Mouse (Mus musculus) T-cell, adult 2 months (primary cell): ENCODE data around the gene Atf7ip.
A peak's percentile ranks its signal among the peaks of the same experiment; 100 is the strongest.

Source experiments
- DNase-seq: peaks from one replicate; pipeline ENCODE4 v3.0.0; 2022; ENCODE audit warnings: low spot score

Atf7ip gene

GRCm38 (mm10) chr6:136553767-136554569, 48.0 kb downstream of the Atf7ip start:
- DNase-seq, result peak; percentile 78

DNA sequence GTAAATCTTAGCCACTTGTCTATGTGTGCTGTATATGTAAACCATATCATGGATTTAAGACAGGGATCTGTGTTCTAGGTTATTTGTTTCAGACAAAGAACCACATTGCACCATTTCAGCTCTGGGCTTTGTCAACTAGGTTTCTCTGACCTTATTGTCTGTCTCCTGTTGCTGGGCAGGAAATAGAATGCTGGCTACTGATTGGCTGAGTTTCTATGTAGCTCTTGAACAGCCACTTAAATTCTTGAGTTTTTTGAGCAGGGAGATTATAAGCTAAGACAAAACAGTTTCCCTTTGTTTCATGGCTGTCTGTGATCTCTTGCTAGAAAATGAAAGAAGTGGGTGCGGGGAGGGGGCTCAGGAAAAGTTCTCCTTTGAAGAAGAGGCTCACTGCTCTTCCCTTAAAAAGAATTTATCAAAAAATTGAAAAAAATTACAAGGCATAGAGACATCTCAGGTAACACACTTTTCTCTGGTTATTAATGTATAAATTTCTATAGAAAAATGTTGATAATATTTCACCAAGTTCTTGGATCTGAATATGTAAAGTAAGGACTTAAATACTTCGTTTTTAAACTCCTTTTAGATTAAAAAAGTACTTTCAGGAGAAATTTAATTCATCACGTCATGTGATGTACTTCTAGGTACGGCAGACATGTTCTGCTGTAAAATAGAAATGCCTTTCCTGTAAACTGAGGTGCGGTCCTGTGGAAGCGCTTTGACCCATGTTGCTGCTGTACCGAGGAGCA, 49.0 kb downstream of the Atf7ip start:
- peak; percentile 80 for DNase-seq

GRCm38 (mm10) chr6:136555523-136555915, 49.6 kb downstream of the Atf7ip start:
- peak; percentile 74 for DNase-seq

- no peak for DNase-seq
Measured at GRCm38 (mm10) chr6:136558288-136559005, 52.5 kb downstream of the Atf7ip start.

DNA sequence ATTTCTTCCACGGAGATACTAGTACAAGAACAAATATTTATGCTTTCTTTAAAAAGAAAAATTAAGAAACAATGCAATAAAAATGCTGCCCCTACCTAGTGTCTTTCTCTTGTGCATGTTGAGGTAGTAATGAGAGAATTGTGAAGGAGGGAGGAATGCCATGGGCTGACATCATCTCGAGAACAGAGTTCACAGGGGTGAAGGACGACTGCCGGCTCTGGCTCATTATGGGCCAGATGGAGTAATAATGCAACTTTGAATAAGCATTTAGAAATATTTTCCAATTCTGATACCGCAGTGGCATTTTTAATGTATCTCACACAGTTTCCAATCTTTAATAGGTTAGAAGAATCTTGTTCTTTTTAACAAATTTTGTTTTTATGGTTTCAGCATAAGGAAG, 60.0 kb downstream of the Atf7ip start:
- DNase-seq, result no peak

GRCm38 (mm10) chr6:136590739-136591138, 84.8 kb downstream of the Atf7ip start:
- DNase-seq, result no peak

DNA sequence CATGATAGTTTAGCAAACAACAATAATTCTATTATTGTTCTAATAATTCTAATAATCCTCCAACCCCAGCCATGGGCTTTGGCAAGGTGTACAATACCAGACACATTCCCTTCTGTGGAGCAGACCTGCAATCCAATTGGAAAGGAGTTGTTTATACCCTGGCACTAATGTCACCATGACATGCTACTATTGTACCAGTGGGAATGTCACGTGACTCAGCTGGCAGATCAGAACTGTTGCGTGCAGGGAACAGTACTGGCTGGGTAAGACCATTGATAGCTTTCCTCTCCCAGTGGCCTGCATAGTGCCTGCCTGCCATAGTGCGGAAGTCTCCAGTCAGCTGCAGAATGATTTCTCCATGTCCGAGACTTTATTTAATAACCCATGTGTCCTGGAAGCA, 88.6 kb downstream of the Atf7ip start:
- no peak for DNase-seq

DNA sequence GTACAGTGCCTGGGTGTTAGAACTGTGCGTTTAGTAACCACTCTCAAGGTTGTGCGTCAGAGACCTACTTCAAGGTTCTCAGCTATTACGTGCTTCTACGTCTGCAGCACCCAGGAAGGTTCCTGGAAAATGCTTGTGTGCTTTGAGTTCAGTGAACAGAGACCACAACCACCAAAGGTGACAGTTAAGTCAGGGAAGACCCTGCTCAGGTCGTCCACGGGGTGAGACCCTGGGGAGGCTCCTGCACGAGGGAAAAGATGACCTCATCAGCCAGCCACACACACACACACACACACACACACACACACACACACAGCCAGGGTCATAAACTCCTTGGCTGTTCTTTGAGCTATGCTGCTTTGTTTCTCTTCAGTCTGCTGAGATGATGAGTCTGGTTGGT, 96.6 kb downstream of the Atf7ip start:
- no peak for DNase-seq

DNA sequence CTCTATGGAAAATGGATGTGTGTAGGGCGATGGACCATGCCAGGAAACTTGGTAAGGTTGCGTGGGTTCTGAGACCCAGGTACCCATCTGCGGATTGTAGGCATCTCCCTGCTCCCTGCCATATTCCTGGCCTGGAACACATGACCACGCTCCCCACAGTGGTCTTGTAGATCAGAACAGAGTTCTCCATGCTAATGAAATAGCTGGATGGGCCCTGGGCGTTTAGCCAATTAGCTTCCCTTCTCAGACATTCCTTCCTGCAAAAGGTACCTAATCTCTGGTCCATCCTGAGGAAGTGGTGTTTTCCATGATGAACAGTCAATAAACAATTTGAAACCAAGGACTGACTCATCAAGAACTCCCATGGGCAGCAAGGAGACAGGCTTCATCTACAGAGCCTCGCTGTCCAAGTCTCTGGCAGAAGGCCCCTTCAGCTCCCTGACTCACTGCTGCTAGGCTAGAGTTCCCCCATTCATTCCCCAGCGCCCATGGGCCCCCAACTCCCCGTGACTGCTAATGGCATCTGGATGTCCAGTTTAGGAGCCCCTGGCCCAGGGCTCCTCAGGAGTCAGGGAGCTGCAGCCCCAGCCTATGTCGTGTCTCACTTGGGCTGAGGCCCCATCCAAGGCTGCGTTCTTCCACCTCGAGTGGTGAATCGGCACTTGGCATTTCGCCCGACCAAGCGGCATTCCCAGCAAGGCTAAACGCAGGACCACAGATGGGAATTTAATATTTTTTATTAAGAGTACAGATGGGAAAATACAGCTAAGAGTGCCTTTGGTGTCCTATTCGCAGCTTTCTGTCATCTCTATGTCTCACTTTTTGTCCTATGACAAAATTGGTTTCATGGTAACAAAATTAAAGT, 105.6 kb downstream of the Atf7ip start:
- no peak for DNase-seq

DNA sequence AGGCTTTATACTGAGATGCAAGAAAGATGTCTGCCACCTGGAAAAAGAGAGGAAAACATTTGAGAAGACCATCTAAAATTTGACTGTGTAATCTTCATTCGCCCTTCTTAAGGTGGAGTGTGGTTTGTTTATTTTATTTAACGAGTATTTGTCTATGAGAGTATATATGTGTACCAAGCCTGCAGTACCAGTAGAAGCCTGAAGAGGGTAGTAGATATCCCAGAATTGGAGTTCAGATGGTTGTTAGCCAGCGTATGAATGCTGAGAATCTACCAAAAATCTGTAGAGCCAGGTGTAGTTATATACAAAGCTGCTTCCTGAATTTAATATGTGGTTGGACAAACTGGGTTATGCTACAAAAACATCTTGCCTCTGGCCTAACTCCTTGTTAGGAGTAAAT, 106.3 kb downstream of the Atf7ip start:
- no peak for DNase-seq

- no peak for DNase-seq
Measured at GRCm38 (mm10) chr6:136614156-136614555, 108.2 kb downstream of the Atf7ip start.

- DNase-seq, result peak; percentile 68
Measured at GRCm38 (mm10) chr6:136620361-136621139, 114.6 kb downstream of the Atf7ip start.

- no peak for DNase-seq
Measured at GRCm38 (mm10) chr6:136625421-136625820, 119.5 kb downstream of the Atf7ip start.

DNA sequence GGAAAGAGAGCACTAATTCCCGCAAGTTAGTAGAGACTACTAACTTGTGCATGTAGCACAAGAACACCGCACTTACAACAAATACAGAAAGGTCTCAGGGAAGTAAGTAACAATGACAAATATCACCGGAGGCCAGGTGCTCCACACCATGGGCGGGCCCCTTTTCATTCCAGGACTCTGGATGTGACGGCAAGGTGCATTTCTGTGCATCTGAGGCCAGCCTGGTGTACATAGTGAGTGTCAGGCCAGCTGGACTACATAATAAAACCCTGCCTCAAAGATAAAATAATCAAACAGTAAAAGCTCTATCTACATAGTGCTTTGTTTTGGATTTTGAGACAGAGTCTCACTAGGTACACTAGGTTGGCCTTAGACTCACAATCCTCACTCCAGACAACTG, 123.7 kb downstream of the Atf7ip start:
- no peak for DNase-seq

- no peak for DNase-seq
Measured at GRCm38 (mm10) chr6:136631519-136631918, 125.6 kb downstream of the Atf7ip start.

GRCm38 (mm10) chr6:136631945-136632534, 126.1 kb downstream of the Atf7ip start:
- no peak for DNase-seq

DNA sequence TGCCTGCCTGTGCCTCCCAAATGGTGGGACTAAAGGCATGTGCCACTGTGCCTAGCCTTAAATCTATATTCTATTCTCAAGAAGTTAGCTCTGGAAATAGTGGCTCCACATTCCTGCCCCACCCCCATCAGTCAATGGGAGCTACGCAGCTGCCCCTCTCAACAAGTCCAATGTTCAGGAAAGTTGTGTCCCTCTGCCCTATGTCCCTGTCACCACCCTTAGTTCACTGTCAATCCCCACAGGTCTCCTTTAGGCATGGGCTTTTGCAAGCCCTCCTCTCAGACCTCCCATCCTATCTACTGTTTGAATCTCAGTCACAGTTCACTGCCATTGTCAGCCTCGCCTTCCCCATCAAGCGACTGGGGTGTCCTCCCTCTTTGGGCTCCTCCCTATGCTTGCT, 127.2 kb downstream of the Atf7ip start:
- no peak for DNase-seq

- DNase-seq, result no peak
Measured at GRCm38 (mm10) chr6:136633719-136634118, 127.8 kb downstream of the Atf7ip start.

DNA sequence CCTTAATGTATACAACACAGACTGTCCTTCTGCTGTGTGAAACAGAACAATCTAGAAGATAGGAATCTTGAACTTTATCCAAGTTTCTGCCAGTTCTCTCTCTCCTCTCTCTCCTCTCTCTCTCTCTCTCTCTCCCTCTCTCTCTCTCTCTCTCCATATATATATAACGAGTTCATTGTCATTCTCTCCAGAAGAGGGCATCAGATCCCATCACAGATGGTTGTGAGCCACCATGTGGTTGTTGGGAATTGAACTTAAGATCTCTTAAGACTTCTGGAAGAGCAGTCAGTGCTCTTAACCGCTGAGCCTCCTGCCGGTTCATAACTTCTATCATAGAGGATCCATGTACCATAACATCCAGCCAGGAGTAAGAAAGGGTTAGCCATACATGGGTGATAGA, 129.0 kb downstream of the Atf7ip start:
- no peak for DNase-seq

- DNase-seq, result no peak
Measured at GRCm38 (mm10) chr6:136644171-136644570, 138.2 kb downstream of the Atf7ip start.

DNA sequence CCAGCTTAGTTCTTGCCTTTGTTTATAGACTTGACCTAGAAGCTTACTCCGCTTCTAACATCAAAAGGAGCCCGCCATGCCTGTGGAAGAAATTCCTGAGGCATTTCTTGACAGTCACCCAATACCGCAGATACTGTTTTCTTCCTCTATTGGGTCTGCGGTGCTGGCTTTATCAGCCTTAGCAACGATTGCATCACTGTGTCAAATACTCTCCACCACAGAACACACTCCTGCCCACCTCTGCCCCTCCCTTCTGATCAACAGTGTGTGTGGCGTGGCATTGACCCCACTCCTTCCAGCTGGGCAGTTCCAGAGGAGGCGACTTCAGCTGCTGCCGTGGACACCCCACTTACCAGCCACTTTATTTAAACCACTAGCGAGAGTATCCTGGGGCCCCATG, 139.8 kb downstream of the Atf7ip start:
- no peak for DNase-seq
